Mouse (Mus musculus): ENCODE measurements at regions not wholly inside any gene's neighbourhood (a gene's known extent, or its start where the extent isn't known, plus 50 kb on each side); places are given as distances from the start of the nearest gene placed in this dataset.

GRCm38 (mm10) chr12:118725891-118726290, 120.2 kb upstream of the Sp8 start:
- no peaks in the 10 kb centered on the region for H3K27me3 ChIP-seq (ENCODE audit: control insufficient read depth, insufficient read depth, low read length)
- WGBS = 86% methylated on average over 4 of the region's 4 CpGs
- H3K27ac ChIP-seq (ENCODE audit: insufficient read depth, low read depth, low read length) = no peak overlapping the region
- TF ChIP-seq POLR2A (IDR thresholded peaks at IDR 0.05; ENCODE audit: low read depth, low read length) = no peak
- TF ChIP-seq CTCF (IDR thresholded peaks at IDR 0.05; ENCODE audit: extremely low read depth, insufficient read length, insufficient replicate concordance, low read depth, low read length) = no peak
- no peaks in the 10 kb centered on the region for H3K36me3 ChIP-seq (ENCODE audit: control insufficient read depth, insufficient read depth, low read length)
- H3K4me1 ChIP-seq (ENCODE audit: control insufficient read depth, insufficient read depth, insufficient read length, low read length) = no peaks in the 10 kb centered on the region
- no peak overlapping the region for H3K4me3 ChIP-seq (ENCODE audit: low read depth, low read length)

- Histone ChIP-seq H3K36me3 (ENCODE audit: control insufficient read depth, insufficient read depth, low read length) (no peaks in the 10 kb centered on the region), H3K27ac (ENCODE audit: insufficient read depth, low read depth, low read length) (no peak overlapping the region), H3K4me1 (ENCODE audit: control insufficient read depth, insufficient read depth, insufficient read length, low read length) (no peaks in the 10 kb centered on the region), H3K27me3 (ENCODE audit: control insufficient read depth, insufficient read depth, low read length) (no peaks in the 10 kb centered on the region), H3K4me3 (ENCODE audit: low read depth, low read length) (no peak overlapping the region)
- WGBS = 76% methylated on average over 4 of the region's 4 CpGs
- TF ChIP-seq CTCF (IDR thresholded peaks at IDR 0.05; ENCODE audit: extremely low read depth, insufficient read length, insufficient replicate concordance, low read depth, low read length) = no peak
- TF ChIP-seq POLR2A (IDR thresholded peaks at IDR 0.05; ENCODE audit: low read depth, low read length) = no peak
These were observed 126.1 kb upstream of the Sp8 start for GRCm38 (mm10) chr12:118719878-118720573.

- Histone ChIP-seq H3K36me3 (ENCODE audit: control insufficient read depth, insufficient read depth, low read length) (no peaks in the 10 kb centered on the region), H3K27ac (ENCODE audit: insufficient read depth, low read depth, low read length) (no peak overlapping the region), H3K27me3 (ENCODE audit: control insufficient read depth, insufficient read depth, low read length) (no peaks in the 10 kb centered on the region), H3K4me1 (ENCODE audit: control insufficient read depth, insufficient read depth, insufficient read length, low read length) (no peaks in the 10 kb centered on the region), H3K4me3 (ENCODE audit: low read depth, low read length) (no peak overlapping the region)
- TF ChIP-seq CTCF (IDR thresholded peaks at IDR 0.05; ENCODE audit: extremely low read depth, insufficient read length, insufficient replicate concordance, low read depth, low read length) (no peak), POLR2A (IDR thresholded peaks at IDR 0.05; ENCODE audit: low read depth, low read length) (no peak)
- 65% methylated on average over 4 of the region's 4 CpGs for WGBS
These were observed 129.3 kb upstream of the Sp8 start for GRCm38 (mm10) chr12:118716824-118717223.

- WGBS = 80% methylated on average over 7 of the region's 7 CpGs
- H3K4me3 ChIP-seq (ENCODE audit: low read depth, low read length) = no peak overlapping the region
- H3K4me1 ChIP-seq (ENCODE audit: control insufficient read depth, insufficient read depth, insufficient read length, low read length) = no peaks in the 10 kb centered on the region
- H3K27me3 ChIP-seq (ENCODE audit: control insufficient read depth, insufficient read depth, low read length) = no peaks in the 10 kb centered on the region
- no peak for TF ChIP-seq POLR2A (IDR thresholded peaks at IDR 0.05; ENCODE audit: low read depth, low read length)
- TF ChIP-seq CTCF (IDR thresholded peaks at IDR 0.05; ENCODE audit: extremely low read depth, insufficient read length, insufficient replicate concordance, low read depth, low read length) = no peak
- no peaks in the 10 kb centered on the region for H3K36me3 ChIP-seq (ENCODE audit: control insufficient read depth, insufficient read depth, low read length)
- H3K27ac ChIP-seq (ENCODE audit: insufficient read depth, low read depth, low read length) = no peak overlapping the region
These were observed 139.5 kb upstream of the Sp8 start for GRCm38 (mm10) chr12:118706626-118707025.

GRCm38 (mm10) chr12:118704826-118705225, 141.3 kb upstream of the Sp8 start:
- no peaks in the 10 kb centered on the region for H3K27me3 ChIP-seq (ENCODE audit: control insufficient read depth, insufficient read depth, low read length)
- no peak for TF ChIP-seq CTCF (IDR thresholded peaks at IDR 0.05; ENCODE audit: extremely low read depth, insufficient read length, insufficient replicate concordance, low read depth, low read length)
- no peak for TF ChIP-seq POLR2A (IDR thresholded peaks at IDR 0.05; ENCODE audit: low read depth, low read length)
- no peak overlapping the region for H3K27ac ChIP-seq (ENCODE audit: insufficient read depth, low read depth, low read length)
- 72% methylated on average over 2 of the region's 2 CpGs for WGBS
- no peaks in the 10 kb centered on the region for H3K4me1 ChIP-seq (ENCODE audit: control insufficient read depth, insufficient read depth, insufficient read length, low read length)
- H3K36me3 ChIP-seq (ENCODE audit: control insufficient read depth, insufficient read depth, low read length) = no peaks in the 10 kb centered on the region
- no peak overlapping the region for H3K4me3 ChIP-seq (ENCODE audit: low read depth, low read length)

GRCm38 (mm10) chr12:118703730-118704129, 142.4 kb upstream of the Sp8 start:
- TF ChIP-seq CTCF (IDR thresholded peaks at IDR 0.05; ENCODE audit: extremely low read depth, insufficient read length, insufficient replicate concordance, low read depth, low read length) = no peak
- no peak for TF ChIP-seq POLR2A (IDR thresholded peaks at IDR 0.05; ENCODE audit: low read depth, low read length)
- Histone ChIP-seq H3K4me1 (ENCODE audit: control insufficient read depth, insufficient read depth, insufficient read length, low read length) (no peaks in the 10 kb centered on the region), H3K27me3 (ENCODE audit: control insufficient read depth, insufficient read depth, low read length) (no peaks in the 10 kb centered on the region), H3K36me3 (ENCODE audit: control insufficient read depth, insufficient read depth, low read length) (no peaks in the 10 kb centered on the region), H3K27ac (ENCODE audit: insufficient read depth, low read depth, low read length) (no peak overlapping the region), H3K4me3 (ENCODE audit: low read depth, low read length) (no peak overlapping the region)
- WGBS = 59% methylated on average over 12 of the region's 12 CpGs

GRCm38 (mm10) chr12:118703068-118703662, 143.0 kb upstream of the Sp8 start:
- TF ChIP-seq POLR2A (IDR thresholded peaks at IDR 0.05; ENCODE audit: low read depth, low read length) = no peak
- TF ChIP-seq CTCF (IDR thresholded peaks at IDR 0.05; ENCODE audit: extremely low read depth, insufficient read length, insufficient replicate concordance, low read depth, low read length) = no peak
- no peaks in the 10 kb centered on the region for H3K27me3 ChIP-seq (ENCODE audit: control insufficient read depth, insufficient read depth, low read length)
- H3K4me3 ChIP-seq (ENCODE audit: low read depth, low read length) = no peak overlapping the region
- H3K27ac ChIP-seq (ENCODE audit: insufficient read depth, low read depth, low read length) = no peak overlapping the region
- no peaks in the 10 kb centered on the region for H3K4me1 ChIP-seq (ENCODE audit: control insufficient read depth, insufficient read depth, insufficient read length, low read length)
- H3K36me3 ChIP-seq (ENCODE audit: control insufficient read depth, insufficient read depth, low read length) = no peaks in the 10 kb centered on the region
- WGBS = 48% methylated on average over 11 of the region's 11 CpGs
